37 mouse cellular contexts compared by ENCODE assay signal in genomic region chr1:135408973-135409372, GRCm38 (mm10). TPM values are rescaled to one million over a fixed set of nuclear protein-coding genes. Genes with fewer than 3 reads are reported as not detected.
"Had no signal": no experiment of that assay in that cellular context is flagged by ENCODE, and none has a peak within 500 bp of the region (broad histone marks: within the 10 kb centered on the region; RNA-seq: fewer than 3 reads in every experiment).

No protein-coding gene starts in this region.

- DNase-seq: heart, postnatal 10 days; heart, postnatal 14 days; heart, postnatal 36 days; heart, postnatal 4 days; kidney, adult 11 months; kidney, adult 18-20 months; kidney, adult 2 months; kidney, adult 8-10 months; kidney, adult 9 months; kidney, postnatal 10 days; kidney, postnatal 14 days; kidney, postnatal 25 days; kidney, postnatal 36 days; kidney, postnatal 4 days; layer of hippocampus, adult 9-11 months; layer of hippocampus, postnatal 36 days had no signal

- H3K27me3 ChIP-seq: heart, embryonic 12.5 days; heart, embryonic 13.5 days; heart, embryonic 15.5 days; hindbrain, embryonic 12.5 days; hindbrain, embryonic 13.5 days; hindbrain, embryonic 15.5 days; intestine, embryonic 15.5 days; kidney, embryonic 15.5 days had no signal

- H3K4me2 ChIP-seq: heart, embryonic 11.5 days; heart, embryonic 12.5 days; heart, embryonic 13.5 days; heart, embryonic 15.5 days; hindbrain, embryonic 12.5 days; hindbrain, embryonic 13.5 days; hindbrain, embryonic 14.5 days; hindbrain, embryonic 15.5 days; intestine, embryonic 15.5 days; kidney, embryonic 15.5 days had no signal

- H3K9ac ChIP-seq: heart, embryonic 12.5 days; heart, embryonic 13.5 days; heart, embryonic 15.5 days; hindbrain, embryonic 12.5 days; hindbrain, embryonic 13.5 days; hindbrain, embryonic 14.5 days; hindbrain, embryonic 15.5 days; intestine, embryonic 15.5 days; kidney, embryonic 15.5 days had no signal

- H3K9me3 ChIP-seq: heart, embryonic 10.5 days; heart, embryonic 12.5 days; heart, embryonic 13.5 days; heart, embryonic 15.5 days; hindbrain, embryonic 10.5 days; hindbrain, embryonic 12.5 days; hindbrain, embryonic 13.5 days; hindbrain, embryonic 15.5 days; intestine, embryonic 15.5 days; kidney, embryonic 15.5 days had no signal

- H3K4me1 ChIP-seq: hindbrain, embryonic 10.5 days; hindbrain, embryonic 12.5 days; hindbrain, embryonic 13.5 days; hindbrain, embryonic 15.5 days; intestine, embryonic 15.5 days; kidney, embryonic 15.5 days had no signal

- H3K27ac ChIP-seq: heart, embryonic 10.5 days; heart, embryonic 13.5 days; heart, embryonic 15.5 days; hindbrain, embryonic 10.5 days; hindbrain, embryonic 12.5 days; hindbrain, embryonic 13.5 days; hindbrain, embryonic 14.5 days; hindbrain, embryonic 15.5 days; hindbrain, postnatal 0 days; intestine, embryonic 15.5 days; kidney, embryonic 15.5 days; kidney, postnatal 0 days; layer of hippocampus, adult 2 months; left cerebral cortex, adult 2 months had no signal

- H3K4me3 ChIP-seq: heart, embryonic 10.5 days; heart, embryonic 12.5 days; heart, embryonic 13.5 days; heart, embryonic 15.5 days; hindbrain, embryonic 10.5 days; hindbrain, embryonic 12.5 days; hindbrain, embryonic 13.5 days; hindbrain, embryonic 15.5 days; intestine, embryonic 15.5 days; kidney, embryonic 15.5 days; layer of hippocampus, adult 2 months; left cerebral cortex, adult 2 months had no signal

- ATAC-seq: hindbrain, embryonic 16.5 days; hindbrain, postnatal 0 days; inflammation-experienced regulatory T-cells, adult 6 months; intestine, embryonic 15.5 days; intestine, embryonic 16.5 days; intestine, postnatal 0 days had no signal

RNA-seq across cellular contexts. Expression of gene Shisa4, which starts 33.9 kb away (rescaled TPM):
- total RNA-seq: hematopoietic stem cell, adult 5-6 weeks had no signal
- polyA plus RNA-seq: inflammation-experienced regulatory T-cells, adult 6 months had no signal
